Mouse (Mus musculus) kidney, adult 2 months (tissue): ENCODE data around the gene Ube2q1. TPM values are rescaled to one million over a fixed set of nuclear protein-coding genes. Genes with fewer than 3 reads are reported as not detected.

ENCODE experiments used
- DNase-seq: peaks from one replicate; pipeline ENCODE4 v3.0.0; 2021
- H3K27ac ChIP-seq: fragments of 200-500 bp; 2 replicates; pipeline ENCODE4 v1.5.1; 2012; ENCODE audit warnings: low read depth, low read length, control low read depth, inconsistent platforms; ENCODE audit not compliant: insufficient read depth
- H3K27me3 ChIP-seq: fragments of 200-500 bp; replicated peaks from 2 replicates; pipeline ENCODE4 v1.6.1; 2012; ENCODE audit warnings: mild to moderate bottlenecking, moderate library complexity, low read length, inconsistent platforms; ENCODE audit not compliant: control insufficient read depth, insufficient read depth
- H3K36me3 ChIP-seq: fragments of 200-500 bp; 2 replicates; pipeline ENCODE4 v1.6.1; 2012; ENCODE audit warnings: mild to moderate bottlenecking, moderate library complexity, low read length, inconsistent platforms; ENCODE audit not compliant: control insufficient read depth, insufficient read depth
- H3K4me1 ChIP-seq: fragments of 200-500 bp; 2 replicates; pipeline ENCODE4 v1.6.1; 2011; ENCODE audit warnings: low read length; ENCODE audit not compliant: control insufficient read depth, insufficient read depth
- H3K4me3 ChIP-seq: fragments of 200-500 bp; 2 replicates; pipeline ENCODE4 v1.5.1; 2011; ENCODE audit warnings: mild to moderate bottlenecking, low read depth, low read length, control low read depth; ENCODE audit not compliant: insufficient read depth
- CTCF ChIP-seq: fragments of 200-500 bp; conservative IDR thresholded peaks from 2 replicates; pipeline ENCODE4 v1.5.1; 2011; ENCODE audit warnings: low read depth, mild to moderate bottlenecking, control low read depth, low read length, moderate library complexity, mixed read lengths; ENCODE audit not compliant: insufficient read depth, insufficient read length
- POLR2A ChIP-seq: fragments of 200-500 bp; IDR thresholded peaks from one replicate; pipeline ENCODE4 v1.6.1; 2011; ENCODE audit warnings: low read depth, low read length, control low read depth
- WGBS: fragments of 180-500 bp; shearing (Covaris S2); methylation state at CpG from one replicate; pipeline ENCODE4 v1.1.7; 2018; 5-methylcytosine and 5-hydroxymethylcytosine counted together
- polyA plus RNA-seq: library from polyadenylated mRNA; depleted of rRNA; stranded (reverse); fragments of >200 nt; gene quantifications from 2 replicates; pipeline ENCODE4 v1.2.3, GENCODE M21; 2012

The Ube2q1 gene
- polyA plus RNA-seq, 1 experiment: 27.2 TPM

GRCm38 (mm10) chr3:89808638-89809037 lies 35.2 kb downstream of the Ube2q1 start:
- WGBS: 66% methylated on average over 9 of the region's 9 CpGs

GRCm38 (mm10) chr3:89810841-89811240 lies 37.4 kb downstream of the Ube2q1 start:
- no peak overlapping the region for H3K27ac ChIP-seq
- H3K4me3 ChIP-seq: no peak overlapping the region

More at GRCm38 (mm10) chr3:89808638-89809037, 35.2 kb downstream of the Ube2q1 start:
- Histone ChIP-seq H3K27ac (no peak overlapping the region), H3K4me3 (no peak overlapping the region), H3K27me3 (no peaks in the 10 kb centered on the region), H3K36me3 (no peaks in the 10 kb centered on the region), H3K4me1 (no peaks in the 10 kb centered on the region)
- no peak for DNase-seq
- TF ChIP-seq POLR2A (no peak), CTCF (no peak)

GRCm38 (mm10) chr3:89812166-89812565 lies 38.8 kb downstream of the Ube2q1 start:
- TF ChIP-seq POLR2A: no peak
- TF ChIP-seq CTCF: no peak
- 74% methylated on average over 3 of the region's 3 CpGs for WGBS

More at GRCm38 (mm10) chr3:89810841-89811240, 37.4 kb downstream of the Ube2q1 start:
- H3K4me1 ChIP-seq: no peaks in the 10 kb centered on the region
- DNase-seq: no peak
- no peaks in the 10 kb centered on the region for H3K36me3 ChIP-seq
- no peaks in the 10 kb centered on the region for H3K27me3 ChIP-seq
- TF ChIP-seq CTCF (peak; percentile 31; the same call in 1 of the 2 replicates), POLR2A (no peak)

GRCm38 (mm10) chr3:89814051-89814450 lies 40.6 kb downstream of the Ube2q1 start:
- Histone ChIP-seq H3K36me3 (no peaks in the 10 kb centered on the region), H3K4me1 (no peaks in the 10 kb centered on the region), H3K27me3 (no peaks in the 10 kb centered on the region), H3K4me3 (no peak overlapping the region), H3K27ac (no peak overlapping the region)
- 86% methylated on average over 7 of the region's 7 CpGs for WGBS
- DNase-seq: no peak
- TF ChIP-seq POLR2A (no peak), CTCF (no peak)

More at GRCm38 (mm10) chr3:89812166-89812565, 38.8 kb downstream of the Ube2q1 start:
- H3K27ac ChIP-seq: no peak overlapping the region
- H3K27me3 ChIP-seq: no peaks in the 10 kb centered on the region
- no peak for DNase-seq
- H3K4me3 ChIP-seq: no peak overlapping the region
- H3K36me3 ChIP-seq: no peaks in the 10 kb centered on the region
- no peaks in the 10 kb centered on the region for H3K4me1 ChIP-seq

GRCm38 (mm10) chr3:89817056-89817455 lies 43.6 kb downstream of the Ube2q1 start:
- H3K27ac ChIP-seq: no peak overlapping the region
- no peaks in the 10 kb centered on the region for H3K27me3 ChIP-seq
- no peaks in the 10 kb centered on the region for H3K4me1 ChIP-seq
- 68% methylated on average over 4 of the region's 4 CpGs for WGBS
- TF ChIP-seq CTCF: peak; percentile 62
- TF ChIP-seq POLR2A: no peak
- no peak overlapping the region for H3K4me3 ChIP-seq
- peak; percentile 44 for DNase-seq
- H3K36me3 ChIP-seq: no peaks in the 10 kb centered on the region

GRCm38 (mm10) chr3:89818605-89819004 lies 45.2 kb downstream of the Ube2q1 start:
- no peak overlapping the region for H3K4me3 ChIP-seq
- no peak for DNase-seq
- H3K27me3 ChIP-seq: no peaks in the 10 kb centered on the region
- H3K36me3 ChIP-seq: no peaks in the 10 kb centered on the region
- no peak overlapping the region for H3K27ac ChIP-seq
- 68% methylated on average over 3 of the region's 3 CpGs for WGBS
- no peak for TF ChIP-seq POLR2A
- TF ChIP-seq CTCF: no peak
- H3K4me1 ChIP-seq: no peaks in the 10 kb centered on the region

- TF ChIP-seq POLR2A (no peak), CTCF (no peak)
- Histone ChIP-seq H3K4me3 (no peak overlapping the region), H3K27ac (no peak overlapping the region), H3K27me3 (no peaks in the 10 kb centered on the region), H3K4me1 (no peaks in the 10 kb centered on the region), H3K36me3 (no peaks in the 10 kb centered on the region)
- no peak for DNase-seq
- 65% methylated on average over 7 of the region's 7 CpGs for WGBS
Observed at GRCm38 (mm10) chr3:89819897-89820296, 46.5 kb downstream of the Ube2q1 start.
